Mouse (Mus musculus): ENCODE results near the gene Pcsk1. TPM values are rescaled to one million over a fixed set of nuclear protein-coding genes. Genes with fewer than 3 reads are reported as not detected.

Gene Pcsk1
- total RNA-seq (2014; fragmentation: Nextera tagmentation) = not detected in 2 replicates
- total RNA-seq (2017) = 0.06 and 0.11 TPM in 2 replicates
- not detected in 2 replicates for polyA plus RNA-seq (2012)

DNA sequence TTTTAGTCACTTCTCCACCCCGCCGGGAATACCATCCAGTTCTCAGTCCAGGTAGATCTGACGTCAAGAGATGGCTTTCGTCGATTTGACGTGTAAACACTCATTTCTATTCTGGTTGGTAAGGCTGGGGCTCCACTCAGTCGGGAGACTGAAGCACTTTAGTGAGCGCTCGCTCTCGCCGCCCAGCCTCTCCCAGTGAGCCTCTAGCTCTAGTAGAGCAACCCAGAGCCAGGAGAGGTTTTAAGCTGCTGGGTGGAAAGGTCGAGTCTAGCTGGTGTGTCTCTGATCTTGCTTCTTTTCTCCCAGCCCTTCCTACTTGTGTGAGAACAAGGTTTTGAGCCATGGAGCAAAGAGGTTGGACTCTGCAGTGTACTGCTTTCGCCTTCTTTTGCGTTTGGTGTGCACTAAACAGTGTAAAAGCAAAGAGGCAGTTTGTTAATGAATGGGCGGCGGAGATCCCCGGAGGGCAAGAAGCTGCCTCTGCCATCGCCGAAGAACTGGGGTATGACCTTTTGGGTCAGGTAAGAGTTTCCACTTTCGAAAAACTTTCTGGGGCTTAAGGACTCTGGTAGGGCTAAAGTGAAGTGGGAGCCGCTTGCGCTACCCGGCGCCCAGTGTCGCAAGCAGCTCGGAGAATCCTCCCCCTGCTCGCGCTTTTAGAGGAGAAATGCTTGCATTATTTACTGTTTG, at the start of gene Pcsk1:
Gene Pcsk1, plus strand, starts transcription at position 106 of the 690 bp plus-strand sequence.
- H3K4me1 ChIP-seq (ENCODE audit: insufficient read depth, low read depth, low read length) = no peaks in the 10 kb centered on the region
- no peaks in the 10 kb centered on the region for H3K36me3 ChIP-seq (replicated peaks)
- no peaks in the 10 kb centered on the region for H3K27me3 ChIP-seq (ENCODE audit: insufficient read depth, low read length)
- no peak within 1 kb of the TSS for H3K4me3 ChIP-seq (ENCODE audit: low read depth, low read length)
- TF ChIP-seq GATA1 (IDR thresholded peaks at IDR 0.05; ENCODE audit: borderline replicate concordance, low read length) (no peak), POLR2AphosphoS5 (IDR thresholded peaks at IDR 0.05; ENCODE audit: insufficient replicate concordance, low read depth, low read length) (no peak), CTCF (IDR thresholded peaks at IDR 0.05; ENCODE audit: low read depth, low read length) (no peak), GATA2 (IDR thresholded peaks at IDR 0.05; ENCODE audit: borderline replicate concordance, low read depth, low read length) (no peak), TAL1 (conservative IDR thresholded peaks at IDR 0.05; ENCODE audit: low read depth, low read length) (no peak)
- DNase-seq (ENCODE audit: low spot score) (no peak), ATAC-seq (ENCODE audit: extremely low read depth, insufficient number of reproducible peaks, low FRiP score, poor library complexity, severe bottlenecking) (no peak)
- no peaks in the 10 kb centered on the region for H3K9me3 ChIP-seq (replicated peaks)

DNA sequence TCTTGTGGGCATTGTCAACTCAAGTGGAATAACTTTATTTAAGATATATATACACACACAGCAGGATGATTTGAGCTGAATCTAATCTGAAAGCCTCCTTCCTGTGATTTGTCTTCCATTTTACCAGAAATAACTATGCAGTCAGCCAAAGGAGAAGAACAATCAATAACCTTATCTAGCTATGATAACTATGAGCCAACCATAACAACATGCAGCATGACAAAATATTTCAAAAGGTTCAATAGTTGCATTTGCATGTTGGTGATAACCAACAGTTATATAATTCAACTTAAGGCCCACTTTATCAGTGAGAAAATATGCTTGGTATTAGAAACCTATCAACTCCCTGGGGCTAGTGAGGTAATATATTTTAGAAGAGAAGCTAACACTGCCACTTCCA, 30.8 kb upstream of the Pcsk1 start:
- ATAC-seq (ENCODE audit: extremely low read depth, insufficient number of reproducible peaks, low FRiP score, poor library complexity, severe bottlenecking) (no peak), DNase-seq (ENCODE audit: low spot score) (no peak)
- Histone ChIP-seq H3K9me3 (replicated peaks) (no peaks in the 10 kb centered on the region), H3K4me3 (ENCODE audit: low read depth, low read length) (no peak overlapping the region), H3K36me3 (replicated peaks) (no peaks in the 10 kb centered on the region), H3K4me1 (ENCODE audit: insufficient read depth, low read depth, low read length) (no peaks in the 10 kb centered on the region), H3K27me3 (ENCODE audit: insufficient read depth, low read length) (no peaks in the 10 kb centered on the region)
- TF ChIP-seq GATA1 (IDR thresholded peaks at IDR 0.05; ENCODE audit: borderline replicate concordance, low read length) (no peak), CTCF (IDR thresholded peaks at IDR 0.05; ENCODE audit: low read depth, low read length) (no peak), TAL1 (conservative IDR thresholded peaks at IDR 0.05; ENCODE audit: low read depth, low read length) (no peak), GATA2 (IDR thresholded peaks at IDR 0.05; ENCODE audit: borderline replicate concordance, low read depth, low read length) (no peak), POLR2AphosphoS5 (IDR thresholded peaks at IDR 0.05; ENCODE audit: insufficient replicate concordance, low read depth, low read length) (no peak)

DNA sequence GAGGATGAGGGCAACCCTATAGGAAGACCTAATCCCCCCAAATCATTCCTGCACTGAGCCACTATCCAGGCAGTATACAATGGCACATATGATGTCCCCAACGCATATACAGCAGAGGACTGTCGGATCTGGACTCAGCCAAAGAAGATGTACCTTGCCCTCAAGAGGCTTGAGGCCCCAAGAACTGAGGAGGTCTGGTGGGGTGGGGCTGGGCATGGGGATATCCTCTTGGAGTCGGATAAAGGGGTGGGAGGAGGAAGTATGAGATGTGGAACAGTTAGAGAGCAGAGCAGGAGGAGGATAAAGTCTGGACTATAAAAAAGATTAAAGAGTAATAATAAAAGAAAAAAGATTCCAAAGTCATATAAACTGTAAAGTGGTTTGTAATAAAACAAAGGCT, 25.7 kb upstream of the Pcsk1 start:
- TF ChIP-seq CTCF (IDR thresholded peaks at IDR 0.05; ENCODE audit: low read depth, low read length) = no peak
- DNase-seq (ENCODE audit: low spot score) = no peak
- Histone ChIP-seq H3K27me3 (ENCODE audit: insufficient read depth, low read length) (peaks cover under 1% of the 10 kb centered on the region; the same call in 1 of the 2 replicates), H3K36me3 (replicated peaks) (no peaks in the 10 kb centered on the region), H3K9me3 (replicated peaks) (no peaks in the 10 kb centered on the region), H3K4me3 (ENCODE audit: low read depth, low read length) (no peak overlapping the region), H3K4me1 (ENCODE audit: insufficient read depth, low read depth, low read length) (no peaks in the 10 kb centered on the region)
- no peak for ATAC-seq (ENCODE audit: extremely low read depth, insufficient number of reproducible peaks, low FRiP score, poor library complexity, severe bottlenecking)

DNA sequence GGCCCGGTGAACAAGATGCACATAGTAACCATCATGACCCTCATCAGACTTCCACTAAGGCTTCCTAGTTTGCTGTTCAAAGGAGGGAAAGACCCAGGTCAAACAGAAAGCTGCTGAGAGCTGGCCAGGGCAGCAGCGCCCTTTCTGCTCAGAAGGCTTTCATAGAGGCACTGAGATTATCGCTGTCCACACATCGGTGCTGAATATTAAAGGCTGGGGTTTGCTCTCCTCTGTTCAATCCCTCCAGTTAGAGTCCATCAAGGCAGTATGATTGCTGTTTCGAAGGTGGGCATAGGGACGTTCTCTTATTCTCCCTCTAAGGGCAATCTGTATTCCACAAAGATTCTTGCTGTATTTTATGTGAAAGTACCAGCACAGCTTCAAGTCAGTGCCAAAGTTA, 1.0 kb upstream of the Pcsk1 start:
- Histone ChIP-seq H3K9me3 (replicated peaks) (no peaks in the 10 kb centered on the region), H3K36me3 (replicated peaks) (no peaks in the 10 kb centered on the region), H3K27me3 (ENCODE audit: insufficient read depth, low read length) (no peaks in the 10 kb centered on the region), H3K4me3 (ENCODE audit: low read depth, low read length) (no peak overlapping the region), H3K4me1 (ENCODE audit: insufficient read depth, low read depth, low read length) (no peaks in the 10 kb centered on the region)
- DNase-seq (ENCODE audit: low spot score) (no peak), ATAC-seq (ENCODE audit: extremely low read depth, insufficient number of reproducible peaks, low FRiP score, poor library complexity, severe bottlenecking) (no peak)
- TF ChIP-seq TAL1 (conservative IDR thresholded peaks at IDR 0.05; ENCODE audit: low read depth, low read length) (no peak), GATA1 (IDR thresholded peaks at IDR 0.05; ENCODE audit: borderline replicate concordance, low read length) (no peak), CTCF (IDR thresholded peaks at IDR 0.05; ENCODE audit: low read depth, low read length) (no peak), GATA2 (IDR thresholded peaks at IDR 0.05; ENCODE audit: borderline replicate concordance, low read depth, low read length) (no peak), POLR2AphosphoS5 (IDR thresholded peaks at IDR 0.05; ENCODE audit: insufficient replicate concordance, low read depth, low read length) (no peak)

DNA sequence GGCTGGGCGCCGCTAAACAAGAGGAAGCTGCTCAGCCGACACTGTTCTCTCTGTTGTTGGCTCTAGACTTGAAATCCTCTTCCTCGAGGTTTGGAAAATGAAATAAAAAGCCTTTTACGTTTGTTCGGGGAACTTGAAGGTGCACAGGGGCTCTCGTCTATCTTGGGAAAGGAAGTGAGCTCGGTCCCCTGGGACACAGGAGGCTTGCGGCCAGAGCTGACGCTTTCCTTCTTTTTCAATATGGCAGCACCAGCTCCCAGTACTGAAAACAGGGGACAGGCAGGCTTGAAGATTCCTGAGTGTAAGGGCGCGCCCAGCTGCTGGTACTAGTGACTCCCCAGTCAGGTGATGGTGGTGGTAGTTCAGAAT, 769 bp downstream of the Pcsk1 start:
- Histone ChIP-seq H3K27me3 (ENCODE audit: insufficient read depth, low read length) (no peaks in the 10 kb centered on the region), H3K36me3 (replicated peaks) (no peaks in the 10 kb centered on the region), H3K9me3 (replicated peaks) (no peaks in the 10 kb centered on the region), H3K4me3 (ENCODE audit: low read depth, low read length) (no peak overlapping the region), H3K4me1 (ENCODE audit: insufficient read depth, low read depth, low read length) (no peaks in the 10 kb centered on the region)
- DNase-seq (ENCODE audit: low spot score) (no peak), ATAC-seq (ENCODE audit: extremely low read depth, insufficient number of reproducible peaks, low FRiP score, poor library complexity, severe bottlenecking) (no peak)
- TF ChIP-seq POLR2AphosphoS5 (IDR thresholded peaks at IDR 0.05; ENCODE audit: insufficient replicate concordance, low read depth, low read length) (no peak), TAL1 (conservative IDR thresholded peaks at IDR 0.05; ENCODE audit: low read depth, low read length) (no peak), GATA1 (IDR thresholded peaks at IDR 0.05; ENCODE audit: borderline replicate concordance, low read length) (no peak), CTCF (IDR thresholded peaks at IDR 0.05; ENCODE audit: low read depth, low read length) (no peak), GATA2 (IDR thresholded peaks at IDR 0.05; ENCODE audit: borderline replicate concordance, low read depth, low read length) (no peak)

DNA sequence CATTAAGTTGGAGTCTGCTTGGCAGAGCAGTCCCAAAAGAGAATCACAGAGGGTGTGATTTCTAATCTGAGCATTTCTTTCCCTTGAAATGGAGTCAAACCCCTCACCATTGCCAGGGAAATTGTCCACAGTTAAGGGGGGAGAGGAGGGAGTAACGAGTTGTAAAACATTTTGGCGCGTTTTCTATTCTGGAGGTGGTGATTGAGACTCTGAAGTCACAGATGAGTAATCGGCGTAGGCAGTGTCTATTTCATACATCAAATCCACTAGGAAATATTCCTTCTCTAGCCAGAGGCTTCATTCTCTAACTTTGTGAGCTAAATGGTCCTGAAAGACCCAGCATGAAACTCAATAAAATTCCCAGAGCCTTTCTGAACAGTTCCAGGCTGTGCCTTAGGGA, 1.4 kb downstream of the Pcsk1 start:
- H3K36me3 ChIP-seq (replicated peaks) = no peaks in the 10 kb centered on the region
- no peaks in the 10 kb centered on the region for H3K4me1 ChIP-seq (ENCODE audit: insufficient read depth, low read depth, low read length)
- TF ChIP-seq TAL1 (conservative IDR thresholded peaks at IDR 0.05; ENCODE audit: low read depth, low read length) = no peak
- TF ChIP-seq CTCF (IDR thresholded peaks at IDR 0.05; ENCODE audit: low read depth, low read length) = no peak
- no peak for TF ChIP-seq GATA2 (IDR thresholded peaks at IDR 0.05; ENCODE audit: borderline replicate concordance, low read depth, low read length)
- no peak for TF ChIP-seq GATA1 (IDR thresholded peaks at IDR 0.05; ENCODE audit: borderline replicate concordance, low read length)
- TF ChIP-seq POLR2AphosphoS5 (IDR thresholded peaks at IDR 0.05; ENCODE audit: insufficient replicate concordance, low read depth, low read length) = no peak
- ATAC-seq (ENCODE audit: extremely low read depth, insufficient number of reproducible peaks, low FRiP score, poor library complexity, severe bottlenecking) (no peak), DNase-seq (ENCODE audit: low spot score) (no peak)
- H3K4me3 ChIP-seq (ENCODE audit: low read depth, low read length) = no peak overlapping the region
- no peaks in the 10 kb centered on the region for H3K9me3 ChIP-seq (replicated peaks)
- no peaks in the 10 kb centered on the region for H3K27me3 ChIP-seq (ENCODE audit: insufficient read depth, low read length)
